Mouse (Mus musculus): ENCODE measurements around the gene Asxl1.

The Asxl1 gene

GRCm38 (mm10) chr2:153345454-153346220 is at the start of gene Asxl1:
Asxl1 (plus strand) TSS chr2:153345829.
- DNase-seq (ENCODE audit: low spot score in 2 of 2), result peak; percentile 91 to 94

GRCm38 (mm10) chr2:153297771-153298170 is 47.9 kb upstream of the Asxl1 start:
- no peak for DNase-seq (ENCODE audit: low spot score in 2 of 2)

- DNase-seq (ENCODE audit: low spot score in 2 of 2), result no peak
These were observed 47.2 kb upstream of the Asxl1 start for GRCm38 (mm10) chr2:153298460-153298859.

- no peak for DNase-seq (ENCODE audit: low spot score in 2 of 2)
These were observed 46.8 kb upstream of the Asxl1 start for GRCm38 (mm10) chr2:153298863-153299262.

GRCm38 (mm10) chr2:153301123-153301522 is 44.5 kb upstream of the Asxl1 start:
- DNase-seq (ENCODE audit: low spot score in 2 of 2), result no peak

- DNase-seq (ENCODE audit: low spot score in 2 of 2), result no peak
These were observed 40.4 kb upstream of the Asxl1 start for GRCm38 (mm10) chr2:153305240-153305639.

GRCm38 (mm10) chr2:153308586-153308985 is 37.0 kb upstream of the Asxl1 start:
- DNase-seq (ENCODE audit: low spot score in 2 of 2), result no peak

- DNase-seq (ENCODE audit: low spot score in 2 of 2), result no peak
These were observed 36.5 kb upstream of the Asxl1 start for GRCm38 (mm10) chr2:153309106-153309505.

- DNase-seq (ENCODE audit: low spot score in 2 of 2), result no peak
These were observed 35.4 kb upstream of the Asxl1 start for GRCm38 (mm10) chr2:153310228-153310627.

GRCm38 (mm10) chr2:153312884-153313283 is 32.7 kb upstream of the Asxl1 start:
- DNase-seq (ENCODE audit: low spot score in 2 of 2), result no peak

GRCm38 (mm10) chr2:153318408-153318807 is 27.2 kb upstream of the Asxl1 start:
- DNase-seq (ENCODE audit: low spot score in 2 of 2), result no peak

GRCm38 (mm10) chr2:153319036-153319643 is 26.5 kb upstream of the Asxl1 start:
- DNase-seq (ENCODE audit: low spot score in 2 of 2), result no peak

GRCm38 (mm10) chr2:153325706-153326376 is 19.8 kb upstream of the Asxl1 start:
- no peak for DNase-seq (ENCODE audit: low spot score in 2 of 2)

GRCm38 (mm10) chr2:153332271-153332670 is 13.4 kb upstream of the Asxl1 start:
- no peak for DNase-seq (ENCODE audit: low spot score in 2 of 2)

GRCm38 (mm10) chr2:153332981-153333380 is 12.6 kb upstream of the Asxl1 start:
- peak in 1 of 2 experiments; percentile 41 for DNase-seq (ENCODE audit: low spot score in 2 of 2)

GRCm38 (mm10) chr2:153333822-153334232 is 11.8 kb upstream of the Asxl1 start:
- no peak for DNase-seq (ENCODE audit: low spot score in 2 of 2)

GRCm38 (mm10) chr2:153334281-153334680 is 11.3 kb upstream of the Asxl1 start:
- DNase-seq (ENCODE audit: low spot score in 2 of 2), result no peak

- DNase-seq (ENCODE audit: low spot score in 2 of 2), result no peak
These were observed 9.5 kb upstream of the Asxl1 start for GRCm38 (mm10) chr2:153336117-153336516.

- DNase-seq (ENCODE audit: low spot score in 2 of 2), result no peak
These were observed 7.0 kb upstream of the Asxl1 start for GRCm38 (mm10) chr2:153338361-153339350.

- DNase-seq (ENCODE audit: low spot score in 2 of 2), result no peak
These were observed 3.5 kb upstream of the Asxl1 start for GRCm38 (mm10) chr2:153342166-153342565.

- DNase-seq (ENCODE audit: low spot score in 2 of 2), result no peak
These were observed 3.0 kb upstream of the Asxl1 start for GRCm38 (mm10) chr2:153342602-153343001.

GRCm38 (mm10) chr2:153343191-153343590 is 2.4 kb upstream of the Asxl1 start:
- DNase-seq (ENCODE audit: low spot score in 2 of 2), result no peak

Data from spleen, postnatal 4 days (tissue).